Mouse (Mus musculus): Measurements from ENCODE around the gene Arhgap9. TPM values are rescaled to one million over a fixed set of nuclear protein-coding genes. Genes with fewer than 3 reads are reported as not detected.

The Arhgap9 gene
- polyA plus RNA-seq, 1 experiment = 0.78 TPM

DNA sequence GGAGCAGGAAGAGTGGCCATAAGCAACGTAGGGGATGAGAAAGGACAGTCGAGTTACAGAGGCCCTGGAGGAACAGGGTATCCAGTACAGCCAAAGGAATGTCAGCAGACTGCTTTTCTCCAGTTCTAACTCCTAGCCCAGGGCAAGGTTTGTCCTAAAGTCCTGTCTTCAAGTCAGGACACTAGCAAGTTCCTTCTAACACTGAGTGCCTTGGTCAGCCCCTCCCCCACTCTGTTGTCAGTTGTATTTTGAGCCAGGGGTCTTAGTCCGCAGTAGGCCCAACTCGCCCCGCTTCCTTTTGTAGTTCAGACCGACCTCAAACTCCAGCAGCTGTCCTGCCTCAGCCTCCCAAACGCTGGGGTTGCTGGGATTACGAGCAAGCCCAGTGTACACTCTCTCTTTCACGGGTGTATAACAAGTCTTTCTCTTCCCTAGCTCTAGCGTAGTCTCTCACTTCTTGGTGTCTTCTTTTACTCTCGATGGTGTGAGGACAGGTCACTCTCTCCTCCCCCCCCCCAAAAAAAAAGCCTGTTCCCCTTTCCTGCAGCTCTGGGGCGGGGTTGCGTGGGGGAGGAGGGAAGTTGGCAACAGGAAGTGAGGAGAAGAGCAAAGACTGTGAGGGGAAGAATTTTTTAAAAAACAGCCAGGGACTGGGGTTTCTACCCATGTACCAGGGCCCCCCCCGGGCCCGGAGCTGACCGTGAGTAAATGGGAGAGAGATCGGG, 1.5 kb downstream of the Arhgap9 start:
- Histone ChIP-seq H3K36me3 (ENCODE audit: control insufficient read depth, insufficient read depth) (no peaks in the 10 kb centered on the region), H3K79me2 (ENCODE audit: control insufficient read depth, insufficient read depth) (no peaks in the 10 kb centered on the region), H3K4me3 (ENCODE audit: insufficient read depth, poor library complexity, severe bottlenecking) (no peak overlapping the region), H3ac (ENCODE audit: control insufficient read depth, insufficient read length, low read depth) (no peak overlapping the region), H3K27me3 (ENCODE audit: control insufficient read depth, insufficient read depth, insufficient read length) (peaks cover 56% of the 10 kb centered on the region), H3K79me3 (ENCODE audit: low read depth) (no peaks in the 10 kb centered on the region)
- TF ChIP-seq CTCF (IDR thresholded peaks at IDR 0.05; ENCODE audit: control insufficient read depth, insufficient read depth, insufficient read length) (no peak), MAX (IDR thresholded peaks at IDR 0.05) (no peak), USF1 (IDR thresholded peaks at IDR 0.05; ENCODE audit: low read depth) (no peak)

DNA sequence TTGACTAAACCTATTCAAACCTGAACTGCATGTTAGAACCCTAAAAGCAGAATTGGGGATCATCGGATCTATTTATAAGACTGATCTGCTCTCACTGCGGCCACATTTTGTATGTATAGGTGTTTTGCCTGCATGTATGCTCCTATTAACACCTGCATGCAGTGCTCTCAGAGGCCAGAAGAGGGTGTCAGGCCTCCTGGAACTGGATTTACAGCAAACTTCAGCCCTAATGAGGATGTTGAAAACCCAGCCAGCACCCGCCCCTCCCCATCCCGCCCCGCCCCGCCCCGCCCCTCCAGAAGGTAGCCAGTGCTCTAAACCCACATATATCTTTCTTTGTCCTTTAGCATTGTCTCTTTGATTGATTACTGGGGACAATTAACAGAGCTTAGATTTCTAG, 2.7 kb downstream of the Arhgap9 start:
- Histone ChIP-seq H3K79me3 (ENCODE audit: low read depth) (no peaks in the 10 kb centered on the region), H3K27me3 (ENCODE audit: control insufficient read depth, insufficient read depth, insufficient read length) (peaks cover 64% of the 10 kb centered on the region), H3ac (ENCODE audit: control insufficient read depth, insufficient read length, low read depth) (no peak overlapping the region), H3K4me3 (ENCODE audit: insufficient read depth, poor library complexity, severe bottlenecking) (no peak overlapping the region), H3K79me2 (ENCODE audit: control insufficient read depth, insufficient read depth) (no peaks in the 10 kb centered on the region), H3K36me3 (ENCODE audit: control insufficient read depth, insufficient read depth) (no peaks in the 10 kb centered on the region)
- TF ChIP-seq MAX (IDR thresholded peaks at IDR 0.05) (no peak), CEBPB (IDR thresholded peaks at IDR 0.05; ENCODE audit: low read depth) (no peak), CTCF (IDR thresholded peaks at IDR 0.05; ENCODE audit: control insufficient read depth, insufficient read depth, insufficient read length) (no peak), USF1 (IDR thresholded peaks at IDR 0.05; ENCODE audit: low read depth) (no peak), FOSL1 (IDR thresholded peaks at IDR 0.05; ENCODE audit: insufficient read depth, low read length, poor library complexity, severe bottlenecking) (no peak), MYOG (IDR thresholded peaks at IDR 0.05; ENCODE audit: control insufficient read depth, extremely low read depth, insufficient read length) (no peak)

DNA sequence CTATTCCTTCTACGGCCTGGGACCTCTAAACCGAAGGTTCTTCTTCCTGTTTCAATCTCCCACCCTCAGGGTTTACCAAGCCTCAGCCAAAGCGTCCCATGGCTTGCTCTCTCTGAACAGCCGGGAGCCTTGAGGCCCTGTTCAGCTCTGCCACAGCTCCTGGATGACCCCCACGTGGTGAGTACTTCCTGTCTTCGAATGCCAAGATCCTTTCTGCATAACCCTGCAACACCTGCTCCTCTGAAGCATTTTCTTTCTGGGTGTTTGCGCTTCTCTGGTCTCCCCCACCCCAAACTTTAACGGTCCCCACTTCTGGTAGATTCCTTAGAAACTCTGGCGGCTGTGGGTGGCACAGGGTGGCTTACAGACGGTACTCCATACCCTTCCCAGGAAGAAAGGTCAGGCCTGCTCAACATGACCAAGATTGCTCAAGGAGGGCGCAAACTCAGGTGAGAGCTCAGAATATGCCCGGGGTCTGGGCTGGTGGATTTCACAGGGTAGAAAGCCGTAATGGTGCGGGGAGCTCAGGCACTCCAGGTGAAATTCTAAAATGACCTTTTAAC, 3.8 kb downstream of the Arhgap9 start:
- Histone ChIP-seq H3K27me3 (ENCODE audit: control insufficient read depth, insufficient read depth, insufficient read length) (peaks cover 64% of the 10 kb centered on the region), H3K36me3 (ENCODE audit: control insufficient read depth, insufficient read depth) (no peaks in the 10 kb centered on the region), H3K79me3 (ENCODE audit: low read depth) (no peaks in the 10 kb centered on the region), H3K79me2 (ENCODE audit: control insufficient read depth, insufficient read depth) (no peaks in the 10 kb centered on the region), H3K4me3 (ENCODE audit: insufficient read depth, poor library complexity, severe bottlenecking) (no peak overlapping the region), H3ac (ENCODE audit: control insufficient read depth, insufficient read length, low read depth) (no peak overlapping the region)
- TF ChIP-seq MYOD1 (IDR thresholded peaks at IDR 0.05; ENCODE audit: control insufficient read depth, insufficient read length, low read depth) (no peak), CEBPB (IDR thresholded peaks at IDR 0.05; ENCODE audit: low read depth) (no peak), CTCF (IDR thresholded peaks at IDR 0.05; ENCODE audit: control insufficient read depth, insufficient read depth, insufficient read length) (no peak), USF1 (IDR thresholded peaks at IDR 0.05; ENCODE audit: low read depth) (no peak), MAX (IDR thresholded peaks at IDR 0.05) (no peak)

DNA sequence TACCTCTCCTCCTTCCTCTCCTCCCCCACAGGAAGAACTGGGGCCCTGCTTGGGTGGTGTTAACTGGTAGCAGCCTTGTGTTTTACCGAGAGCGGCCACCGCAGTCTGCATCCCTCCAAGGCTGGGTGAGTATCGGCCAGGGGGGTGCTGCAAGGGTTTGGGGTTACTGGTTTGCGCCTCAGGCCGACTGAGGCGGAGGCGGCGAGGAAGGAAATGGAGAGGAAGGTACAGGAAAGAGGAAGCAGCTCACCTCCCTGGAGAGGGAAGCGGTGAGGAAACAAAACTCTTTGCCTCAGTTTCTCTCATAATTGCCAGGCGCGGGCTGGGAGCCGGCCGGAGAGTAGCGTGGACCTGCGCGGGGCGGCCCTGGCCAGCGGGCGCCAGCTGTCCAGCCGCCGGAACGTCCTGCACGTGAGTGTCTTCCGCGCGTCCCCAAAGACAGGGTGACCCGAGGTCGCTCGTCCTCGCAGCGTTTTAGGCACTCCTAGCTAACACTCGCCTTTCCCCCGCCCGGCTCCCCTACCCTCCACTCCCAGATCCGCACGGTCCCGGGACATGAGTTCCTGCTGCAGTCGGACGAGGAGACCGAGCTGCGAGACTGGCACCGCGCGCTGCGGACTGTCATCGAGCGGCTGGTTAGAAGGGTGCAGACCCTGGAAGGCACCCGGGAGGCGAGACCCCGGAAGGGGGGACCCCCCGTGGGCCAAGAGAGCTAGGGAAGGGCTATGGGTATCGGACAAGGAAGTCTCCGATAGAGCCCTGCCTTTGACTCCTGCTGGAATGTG, 4.4 kb downstream of the Arhgap9 start:
- no peak for TF ChIP-seq USF1 (IDR thresholded peaks at IDR 0.05; ENCODE audit: low read depth)
- TF ChIP-seq MYOD1 (IDR thresholded peaks at IDR 0.05; ENCODE audit: control insufficient read depth, insufficient read length, low read depth) = no peak
- TF ChIP-seq MYOG (IDR thresholded peaks at IDR 0.05; ENCODE audit: control insufficient read depth, extremely low read depth, insufficient read length) = no peak
- TF ChIP-seq CTCF (IDR thresholded peaks at IDR 0.05; ENCODE audit: control insufficient read depth, insufficient read depth, insufficient read length) = no peak
- TF ChIP-seq MAX (IDR thresholded peaks at IDR 0.05) = no peak
- no peak for TF ChIP-seq CEBPB (IDR thresholded peaks at IDR 0.05; ENCODE audit: low read depth)
- TF ChIP-seq FOSL1 (IDR thresholded peaks at IDR 0.05; ENCODE audit: insufficient read depth, low read length, poor library complexity, severe bottlenecking) = no peak
- H3ac ChIP-seq (ENCODE audit: control insufficient read depth, insufficient read length, low read depth) = no peak overlapping the region
- no peak overlapping the region for H3K4me3 ChIP-seq (ENCODE audit: insufficient read depth, poor library complexity, severe bottlenecking)
- H3K36me3 ChIP-seq (ENCODE audit: control insufficient read depth, insufficient read depth) = no peaks in the 10 kb centered on the region
- no peaks in the 10 kb centered on the region for H3K79me2 ChIP-seq (ENCODE audit: control insufficient read depth, insufficient read depth)
- H3K79me3 ChIP-seq (ENCODE audit: low read depth) = no peaks in the 10 kb centered on the region
- H3K27me3 ChIP-seq (ENCODE audit: control insufficient read depth, insufficient read depth, insufficient read length) = peaks cover 57% of the 10 kb centered on the region

DNA sequence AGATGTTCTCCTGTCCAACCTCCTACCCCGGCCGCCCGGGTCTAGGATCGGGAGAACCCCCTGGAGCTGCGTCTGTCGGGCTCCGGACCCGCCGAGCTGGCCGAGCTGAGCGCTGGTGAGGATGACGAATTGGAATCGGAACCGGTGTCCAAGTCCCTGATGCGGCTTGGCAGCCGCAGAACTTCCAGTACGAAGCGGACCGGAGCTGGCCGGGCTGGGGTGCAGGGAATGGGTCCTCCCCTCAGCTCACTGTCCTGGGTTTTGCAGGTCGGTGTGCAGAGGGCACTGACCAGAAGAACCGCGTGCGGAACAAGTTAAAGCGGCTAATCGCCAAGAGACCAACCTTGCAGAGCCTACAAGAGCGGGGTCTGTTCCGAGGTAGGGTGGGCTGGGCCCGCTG, 5.1 kb downstream of the Arhgap9 start:
- H3K36me3 ChIP-seq (ENCODE audit: control insufficient read depth, insufficient read depth) = no peaks in the 10 kb centered on the region
- no peak for TF ChIP-seq CEBPB (IDR thresholded peaks at IDR 0.05; ENCODE audit: low read depth)
- TF ChIP-seq CTCF (IDR thresholded peaks at IDR 0.05; ENCODE audit: control insufficient read depth, insufficient read depth, insufficient read length) = no peak
- H3K79me2 ChIP-seq (ENCODE audit: control insufficient read depth, insufficient read depth) = no peaks in the 10 kb centered on the region
- no peak overlapping the region for H3ac ChIP-seq (ENCODE audit: control insufficient read depth, insufficient read length, low read depth)
- H3K79me3 ChIP-seq (ENCODE audit: low read depth) = no peaks in the 10 kb centered on the region
- H3K27me3 ChIP-seq (ENCODE audit: control insufficient read depth, insufficient read depth, insufficient read length) = peaks cover 51% of the 10 kb centered on the region
- H3K4me3 ChIP-seq (ENCODE audit: insufficient read depth, poor library complexity, severe bottlenecking) = no peak overlapping the region

Measured in C2C12 (cell line).